Mouse (Mus musculus) heart, adult 2 months (tissue): ENCODE results near the gene Ppp2r1b.

Experiments
- CTCF ChIP-seq: fragments of 200-600 bp; IDR thresholded peaks from 2 replicates; pipeline ENCODE4 v1.8.1; 2022; ENCODE audit warnings: antibody characterized with exemption, mild to moderate bottlenecking, moderate library complexity
- EP300 ChIP-seq: fragments of 200-500 bp; IDR thresholded peaks from 2 replicates; pipeline ENCODE4 v1.6.1; 2011; ENCODE audit warnings: low read depth, low read length, control low read depth; ENCODE audit not compliant: insufficient read depth
- POLR2A ChIP-seq: fragments of 200-500 bp; IDR thresholded peaks from 2 replicates; pipeline ENCODE4 v1.6.1; 2011; ENCODE audit warnings: mild to moderate bottlenecking, low read depth, low read length, control low read depth; ENCODE audit not compliant: insufficient read depth

- TF ChIP-seq CTCF (no peak), POLR2A (no peak), EP300 (no peak)
Observed at GRCm38 (mm10) chr9:50867015-50867414, 21.9 kb downstream of the Ppp2r1b start.
